ENCODE assay signal across 22 mouse cellular contexts in genomic region chr3:142239298-142239697, GRCm38 (mm10).
"Had no signal": no experiment of that assay in that cellular context is flagged by ENCODE, and none has a peak within 500 bp of the region (broad histone marks: within the 10 kb centered on the region; RNA-seq: fewer than 3 reads in every experiment).

No protein-coding gene starts in this region.

- H3K36me3 ChIP-seq: midbrain, embryonic 10.5 days; midbrain, embryonic 13.5 days; neural tube, embryonic 13.5 days; stomach, embryonic 15.5 days had no signal

- H3K9me3 ChIP-seq: liver, embryonic 15.5 days; megakaryocyte, embryonic 14.5 days; midbrain, embryonic 10.5 days; midbrain, embryonic 13.5 days; neural tube, embryonic 13.5 days; stomach, embryonic 15.5 days had no signal

- ATAC-seq: inflammation-experienced regulatory T-cells, adult 6 months; intestine, embryonic 16.5 days; lung, postnatal 0 days; midbrain, embryonic 13.5 days; midbrain, embryonic 16.5 days had no signal

- H3K4me2 ChIP-seq: liver, embryonic 15.5 days; lung, embryonic 14.5 days; midbrain, embryonic 13.5 days; neural tube, embryonic 13.5 days; stomach, embryonic 15.5 days had no signal

- H3K4me3 ChIP-seq: liver, embryonic 15.5 days; megakaryocyte, embryonic 14.5 days; midbrain, embryonic 10.5 days; midbrain, embryonic 13.5 days; myocyte; neural tube, embryonic 13.5 days; stomach, embryonic 15.5 days had no signal

- DNase-seq: kidney, adult 18-20 months; kidney, adult 9 months; kidney, postnatal 36 days; left cerebral cortex, postnatal 4 days; lung, embryonic 14.5 days; retina, postnatal 1 day; right cerebral cortex, postnatal 25 days; spleen, adult 18-20 months; thymus, adult 18-20 months; thymus, postnatal 36 days had no signal

- H3K4me1 ChIP-seq: liver, embryonic 15.5 days; megakaryocyte, embryonic 14.5 days; midbrain, embryonic 10.5 days; midbrain, embryonic 13.5 days; neural tube, embryonic 13.5 days; stomach, embryonic 15.5 days had no signal

- H3K27me3 ChIP-seq: liver, embryonic 15.5 days; megakaryocyte, embryonic 14.5 days; midbrain, embryonic 13.5 days; neural tube, embryonic 13.5 days; stomach, embryonic 15.5 days had no signal

- H3K27ac ChIP-seq: kidney, postnatal 0 days; liver, embryonic 15.5 days; midbrain, embryonic 10.5 days; midbrain, embryonic 13.5 days; neural tube, embryonic 13.5 days; stomach, embryonic 15.5 days had no signal

- H3K9ac ChIP-seq: liver, embryonic 15.5 days; lung, embryonic 14.5 days; midbrain, embryonic 13.5 days; neural tube, embryonic 13.5 days; stomach, embryonic 15.5 days had no signal
